Mouse (Mus musculus) brain, embryonic 14.5 days (tissue): ENCODE data around the gene BC035044.

Experiments
- CTCF ChIP-seq: fragments of 200-500 bp; IDR thresholded peaks from 2 replicates; pipeline ENCODE4 v1.5.1; 2012; ENCODE audit warnings: inconsistent platforms, mild to moderate bottlenecking, moderate library complexity, borderline replicate concordance; ENCODE audit not compliant: insufficient read depth, insufficient read length; ENCODE audit errors: extremely low read depth
- POLR2A ChIP-seq: fragments of 200-500 bp; IDR thresholded peaks from 2 replicates; pipeline ENCODE4 v1.6.1; 2012; ENCODE audit warnings: mild to moderate bottlenecking, inconsistent platforms, borderline replicate concordance; ENCODE audit not compliant: poor library complexity, insufficient read depth, insufficient read length, severe bottlenecking; ENCODE audit errors: extremely low read depth

GRCm38 (mm10) chr6:128807021-128807420 is 83.9 kb downstream of the BC035044 start:
- TF ChIP-seq POLR2A = no peak
- 0 out of 2 replicates have a peak, but pooled peaks have one; percentile 1 for TF ChIP-seq CTCF
